Mouse (Mus musculus): ENCODE data around the gene Gpr150. TPM values are rescaled to one million over a fixed set of nuclear protein-coding genes. Genes with fewer than 3 reads are reported as not detected.

The Gpr150 gene
- polyA plus RNA-seq (2015; fragmentation: Nextera tagmentation; extraction: Ambion mirVana), result 1.3 and 1.4 TPM in 2 replicates

DNA sequence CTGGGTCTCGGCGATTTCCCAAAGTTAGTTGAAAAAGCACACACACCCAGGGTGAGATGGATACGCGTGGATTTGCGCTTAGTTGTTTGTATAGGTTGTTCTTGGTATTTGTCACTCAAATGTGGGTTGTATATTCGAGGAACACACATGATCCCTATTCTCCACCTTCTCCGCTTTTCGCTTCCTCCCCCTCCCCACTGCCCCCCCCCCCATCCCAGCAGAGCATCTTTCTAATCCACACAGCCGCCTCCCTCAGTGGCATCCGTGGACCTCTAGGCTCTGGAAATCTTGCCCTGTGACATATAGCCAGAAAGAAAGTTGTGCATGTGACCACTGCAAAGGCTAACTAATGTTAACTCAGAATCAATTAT lies at the start of gene Gpr150:
Gene Gpr150, minus strand, starts transcription at position 101 of the 371 bp plus-strand sequence.
- Histone ChIP-seq H3K4me2 (replicated peaks) (peak within 1 kb of the TSS; percentile 98), H3K27me3 (peaks cover 27% of the 10 kb centered on the region; the same call in 1 of the 2 replicates), H3K9ac (replicated peaks) (peak within 1 kb of the TSS; percentile 44), H3K4me3 (peak within 1 kb of the TSS; percentile 65), H3K9me3 (no peaks in the 10 kb centered on the region), H3K36me3 (no peaks in the 10 kb centered on the region), H3K4me1 (peaks cover 20% of the 10 kb centered on the region), H3K27ac (replicated peaks) (no peak within 1 kb of the TSS)
- no peak for ATAC-seq (replicated peaks)
- 9% methylated on average over 10 of the region's 10 CpGs for WGBS

DNA sequence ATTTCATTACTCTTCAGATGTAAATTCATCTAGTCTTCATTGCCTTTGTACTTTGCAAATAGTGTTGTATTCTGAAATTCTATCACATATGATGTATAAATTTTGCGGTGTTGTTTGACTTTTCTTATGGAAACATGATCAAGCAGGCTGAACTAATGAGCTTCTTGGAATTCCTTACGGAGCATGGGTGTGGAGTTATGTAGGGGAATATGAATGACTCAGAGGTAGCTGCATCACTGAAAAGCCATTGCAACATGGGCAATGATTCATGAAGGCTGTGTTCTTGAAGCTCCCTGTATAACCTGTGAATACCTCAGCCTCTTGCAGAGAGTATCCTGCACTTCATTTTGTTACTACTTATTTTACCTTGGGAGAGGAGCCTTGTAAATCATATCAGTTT lies 45.2 kb upstream of the Gpr150 start:
- no peak overlapping the region for H3K27ac ChIP-seq (replicated peaks)
- no peaks in the 10 kb centered on the region for H3K36me3 ChIP-seq
- H3K27me3 ChIP-seq, result no peaks in the 10 kb centered on the region
- H3K4me1 ChIP-seq, result peaks cover 17% of the 10 kb centered on the region
- H3K4me3 ChIP-seq, result no peak overlapping the region
- ATAC-seq (replicated peaks), result no peak
- no peak overlapping the region for H3K4me2 ChIP-seq (replicated peaks)
- WGBS, result 92% methylated on average over 2 of the region's 2 CpGs
- no peaks in the 10 kb centered on the region for H3K9me3 ChIP-seq
- H3K9ac ChIP-seq (replicated peaks), result no peak overlapping the region

DNA sequence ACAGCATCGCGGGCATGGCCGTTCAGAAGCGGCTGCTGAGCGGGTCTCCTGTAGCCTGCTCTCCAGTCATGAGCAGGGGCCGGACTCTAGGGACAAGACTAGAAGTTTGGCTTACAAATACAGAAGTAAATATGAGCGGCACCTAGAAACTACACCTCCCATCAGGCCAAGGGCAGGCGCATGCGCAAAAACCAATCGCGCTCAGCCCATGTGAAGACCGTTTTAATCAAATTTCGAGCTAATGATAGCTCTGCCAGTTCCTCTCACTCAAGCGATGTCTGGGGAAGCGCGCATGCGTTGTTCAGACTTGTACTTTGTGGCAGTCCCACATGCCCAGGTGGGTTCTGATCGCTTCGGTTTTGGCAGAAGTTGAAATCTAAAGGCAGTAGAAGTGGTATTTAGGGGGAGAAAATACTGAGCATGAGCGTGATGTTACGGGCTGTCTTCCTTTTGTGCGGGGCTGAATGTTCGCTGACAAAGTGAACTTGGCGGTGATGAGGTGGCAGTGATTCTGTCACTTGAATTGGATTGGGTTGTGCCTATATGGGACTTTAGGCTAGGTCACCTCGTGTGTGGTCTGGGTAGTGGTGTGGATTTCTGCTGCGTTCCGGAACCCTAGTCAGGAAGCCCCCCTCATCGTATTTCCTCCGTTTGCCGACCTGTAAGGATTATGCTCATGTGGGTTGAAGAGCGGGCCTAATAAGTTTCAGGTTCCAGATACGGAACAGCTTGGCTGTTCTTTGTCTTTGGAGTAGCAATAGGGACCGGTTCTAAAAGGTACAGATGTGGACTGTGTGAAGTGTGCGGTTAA lies 41.9 kb upstream of the Gpr150 start, which contains the start of the genes Arsk and Ttc37:
Gene Arsk, minus strand, starts transcription at position 168 of the 811 bp plus-strand sequence.
Gene Ttc37, plus strand, starts transcription at position 242 of the 811 bp plus-strand sequence.
- H3K4me1 ChIP-seq, result peaks cover 17% of the 10 kb centered on the region
- peak within 1 kb of the TSS; percentile 74 for H3K27ac ChIP-seq (replicated peaks)
- H3K36me3 ChIP-seq, result no peaks in the 10 kb centered on the region
- ATAC-seq (replicated peaks), result peak; percentile 98
- peak within 1 kb of the TSS; percentile 71 for H3K4me2 ChIP-seq (replicated peaks)
- H3K9me3 ChIP-seq, result no peaks in the 10 kb centered on the region
- no peaks in the 10 kb centered on the region for H3K27me3 ChIP-seq
- peak within 1 kb of the TSS; percentile 65 for H3K4me3 ChIP-seq
- peak within 1 kb of the TSS; percentile 66 for H3K9ac ChIP-seq (replicated peaks)
- WGBS, result under 1% methylated on average over 34 of the region's 34 CpGs

DNA sequence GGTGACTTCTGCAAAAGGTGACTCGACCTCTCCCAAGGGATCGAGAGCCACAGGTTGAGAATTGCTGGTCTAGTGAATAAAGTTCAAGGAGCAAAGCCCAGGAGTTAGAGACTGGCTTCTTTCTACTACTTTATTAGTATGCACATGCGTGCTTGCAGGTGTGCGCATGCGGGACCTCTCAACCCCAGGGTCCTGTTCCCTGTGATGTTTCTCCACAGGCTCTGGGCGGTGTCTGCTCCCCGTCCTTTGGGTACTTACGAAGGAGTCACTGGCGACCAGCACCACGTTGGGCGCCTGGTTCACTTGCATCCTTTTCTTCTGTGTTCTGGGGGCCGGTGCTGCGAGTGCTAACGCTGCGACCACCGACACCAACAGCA lies 41.3 kb upstream of the Gpr150 start:
- Histone ChIP-seq H3K36me3 (no peaks in the 10 kb centered on the region), H3K4me1 (peaks cover 17% of the 10 kb centered on the region), H3K9me3 (no peaks in the 10 kb centered on the region), H3K27me3 (no peaks in the 10 kb centered on the region), H3K4me3 (peak overlapping the region; percentile 65), H3K27ac (replicated peaks) (peak overlapping the region; percentile 74), H3K9ac (replicated peaks) (peak overlapping the region; percentile 66), H3K4me2 (replicated peaks) (peak overlapping the region; percentile 54)
- ATAC-seq (replicated peaks), result peak; percentile 89
- 2% methylated on average over 16 of the region's 16 CpGs for WGBS

DNA sequence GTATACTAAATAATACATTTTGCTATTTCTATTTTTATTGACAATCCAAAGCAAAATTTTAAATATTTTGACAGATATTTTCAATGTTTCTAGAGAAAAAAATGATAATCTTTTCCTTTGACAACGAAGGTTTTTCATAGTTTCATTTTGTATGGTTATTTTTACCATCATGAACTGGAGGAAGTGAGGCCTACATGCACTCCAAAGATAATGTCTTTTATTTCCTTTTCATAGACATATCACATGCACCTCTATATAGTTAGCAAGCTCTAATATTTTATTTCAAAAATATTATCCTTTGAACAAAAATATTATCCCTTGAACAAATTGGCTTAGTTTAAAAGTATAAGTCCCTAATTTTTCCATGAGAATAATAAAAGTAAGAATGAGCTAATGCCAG lies 17.5 kb upstream of the Gpr150 start:
- H3K4me2 ChIP-seq (replicated peaks), result no peak overlapping the region
- no peaks in the 10 kb centered on the region for H3K9me3 ChIP-seq
- no peak overlapping the region for H3K4me3 ChIP-seq
- H3K36me3 ChIP-seq, result no peaks in the 10 kb centered on the region
- no peaks in the 10 kb centered on the region for H3K27me3 ChIP-seq
- ATAC-seq (replicated peaks), result no peak
- no peak overlapping the region for H3K27ac ChIP-seq (replicated peaks)
- no peaks in the 10 kb centered on the region for H3K4me1 ChIP-seq
- H3K9ac ChIP-seq (replicated peaks), result no peak overlapping the region
- 83% methylated on average over 1 of the region's 1 CpGs for WGBS

DNA sequence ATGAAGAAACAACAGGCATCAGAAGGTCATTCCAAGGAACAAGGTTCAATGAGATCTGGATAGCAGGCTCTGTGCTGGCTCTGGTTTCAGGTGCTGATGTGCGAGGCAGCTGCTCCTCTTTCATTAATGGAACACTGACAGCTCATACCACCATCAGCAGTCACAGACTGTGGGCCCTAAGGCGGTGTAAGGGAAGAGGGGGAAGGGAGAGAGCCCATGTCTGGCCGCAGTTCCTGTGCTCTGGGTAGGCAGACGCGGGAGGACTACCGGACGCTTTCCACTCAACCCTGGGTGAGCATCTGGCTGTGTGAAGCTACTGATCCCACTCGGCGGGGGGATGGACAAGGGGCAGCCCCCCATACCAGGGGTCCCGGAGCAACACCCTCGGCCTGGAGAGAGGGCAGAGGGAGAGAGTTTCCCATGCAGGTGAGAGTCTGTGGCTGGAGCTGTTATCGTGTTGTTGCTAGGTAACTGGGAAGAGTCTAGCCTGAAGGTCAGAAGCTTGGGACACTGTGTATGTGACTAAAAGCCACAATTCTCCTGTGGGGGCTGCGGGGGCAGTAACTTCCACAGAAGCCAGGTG lies 7.7 kb upstream of the Gpr150 start:
- no peak overlapping the region for H3K4me2 ChIP-seq (replicated peaks)
- H3K9me3 ChIP-seq, result no peaks in the 10 kb centered on the region
- no peak overlapping the region for H3K27ac ChIP-seq (replicated peaks)
- 89% methylated on average over 13 of the region's 13 CpGs for WGBS
- H3K9ac ChIP-seq (replicated peaks), result no peak overlapping the region
- H3K4me1 ChIP-seq, result no peaks in the 10 kb centered on the region
- H3K4me3 ChIP-seq, result no peak overlapping the region
- no peak for ATAC-seq (replicated peaks)
- no peaks in the 10 kb centered on the region for H3K36me3 ChIP-seq
- no peaks in the 10 kb centered on the region for H3K27me3 ChIP-seq

DNA sequence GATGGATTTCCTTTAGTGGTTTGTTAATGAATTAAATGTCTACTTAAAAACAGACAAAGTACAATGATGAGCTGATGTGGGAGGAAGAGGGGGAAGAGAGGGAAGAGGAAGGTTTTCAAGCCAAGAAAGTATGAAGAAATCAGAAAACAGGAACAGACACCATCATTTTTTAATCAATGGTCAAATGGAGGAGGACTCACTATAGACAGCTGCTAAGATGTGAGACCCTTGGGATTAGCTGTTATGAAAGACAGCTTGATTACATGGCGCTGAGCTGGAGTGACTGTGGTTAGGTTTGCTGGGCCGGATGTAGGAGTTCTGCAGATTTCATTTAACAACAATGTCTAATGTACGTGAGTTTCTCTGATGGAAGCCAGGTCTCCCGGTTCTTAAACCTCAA lies 6.8 kb upstream of the Gpr150 start:
- 94% methylated on average over 4 of the region's 4 CpGs for WGBS
- no peak overlapping the region for H3K4me3 ChIP-seq
- H3K9ac ChIP-seq (replicated peaks), result no peak overlapping the region
- no peaks in the 10 kb centered on the region for H3K36me3 ChIP-seq
- H3K4me2 ChIP-seq (replicated peaks), result no peak overlapping the region
- no peaks in the 10 kb centered on the region for H3K27me3 ChIP-seq
- H3K27ac ChIP-seq (replicated peaks), result no peak overlapping the region
- ATAC-seq (replicated peaks), result no peak
- no peaks in the 10 kb centered on the region for H3K9me3 ChIP-seq
- no peaks in the 10 kb centered on the region for H3K4me1 ChIP-seq

DNA sequence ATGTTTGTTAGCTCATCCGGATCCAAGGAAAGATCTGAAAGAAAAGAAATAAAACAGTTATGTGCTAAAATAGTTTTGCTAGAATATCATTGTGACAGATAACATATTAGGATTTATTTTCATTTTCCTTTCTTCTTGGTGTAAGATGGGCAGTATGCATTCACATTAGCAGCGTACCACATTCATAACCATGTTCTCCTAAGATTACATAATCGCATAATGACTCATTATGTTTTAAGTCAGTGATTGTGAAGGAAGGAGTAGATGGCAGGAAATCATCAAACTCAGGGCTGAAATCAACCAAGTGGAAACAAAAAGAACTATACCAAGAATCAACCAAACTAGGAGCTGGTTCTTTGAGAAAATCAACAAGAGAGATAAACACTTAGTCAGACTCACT lies 5.8 kb upstream of the Gpr150 start:
- no peaks in the 10 kb centered on the region for H3K36me3 ChIP-seq
- no peak overlapping the region for H3K4me3 ChIP-seq
- no peaks in the 10 kb centered on the region for H3K4me1 ChIP-seq
- H3K9ac ChIP-seq (replicated peaks), result no peak overlapping the region
- H3K27ac ChIP-seq (replicated peaks), result no peak overlapping the region
- peaks cover 6% of the 10 kb centered on the region; the same call in 1 of the 2 replicates for H3K27me3 ChIP-seq
- 96% methylated on average over 3 of the region's 3 CpGs for WGBS
- no peak for ATAC-seq (replicated peaks)
- H3K4me2 ChIP-seq (replicated peaks), result no peak overlapping the region
- H3K9me3 ChIP-seq, result no peaks in the 10 kb centered on the region

DNA sequence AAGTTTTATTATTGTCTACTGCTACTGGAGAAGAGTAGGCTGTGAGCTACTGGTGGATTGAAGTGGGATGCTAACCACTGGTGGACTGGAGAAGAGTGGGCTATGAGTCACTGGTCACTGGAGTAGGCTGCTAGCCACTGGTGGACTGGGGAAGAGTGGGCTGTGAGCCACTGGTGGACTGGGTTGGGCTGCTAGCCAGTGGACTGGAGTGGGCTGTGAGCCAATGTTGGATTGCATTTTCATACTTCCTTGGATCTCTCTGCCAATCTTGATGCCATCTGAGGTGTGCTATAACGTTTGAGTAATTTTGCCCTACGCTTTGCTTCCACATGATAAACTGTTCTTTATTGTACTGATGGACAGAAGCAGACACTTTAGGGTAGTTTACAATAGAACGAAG lies 5.3 kb upstream of the Gpr150 start:
- H3K27ac ChIP-seq (replicated peaks), result no peak overlapping the region
- H3K9me3 ChIP-seq, result no peaks in the 10 kb centered on the region
- H3K4me3 ChIP-seq, result no peak overlapping the region
- H3K4me1 ChIP-seq, result no peaks in the 10 kb centered on the region
- H3K9ac ChIP-seq (replicated peaks), result no peak overlapping the region
- no peak overlapping the region for H3K4me2 ChIP-seq (replicated peaks)
- no peak for ATAC-seq (replicated peaks)
- H3K27me3 ChIP-seq, result peaks cover 6% of the 10 kb centered on the region; the same call in 1 of the 2 replicates
- 81% methylated on average over 3 of the region's 3 CpGs for WGBS
- H3K36me3 ChIP-seq, result no peaks in the 10 kb centered on the region

DNA sequence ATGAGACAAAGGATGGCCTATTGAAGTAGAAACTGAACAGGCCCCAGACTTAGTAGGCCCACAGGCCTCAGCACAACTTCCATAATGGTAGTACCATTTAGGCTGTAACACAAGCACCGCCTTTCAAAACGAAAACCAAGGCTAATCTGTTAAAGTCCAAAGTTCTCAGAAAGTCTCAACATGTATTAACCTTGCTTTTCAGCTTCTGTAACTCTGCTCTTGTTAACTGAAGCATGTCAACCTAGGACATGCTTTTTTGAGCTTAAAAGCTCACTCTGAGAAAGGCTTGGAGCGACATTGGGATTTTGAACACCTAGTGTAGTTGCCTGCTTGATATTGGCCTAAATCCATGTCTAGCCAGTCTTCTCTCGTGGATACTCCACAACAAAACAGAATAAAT lies 2.8 kb upstream of the Gpr150 start:
- peaks cover 18% of the 10 kb centered on the region; the same call in 1 of the 2 replicates for H3K27me3 ChIP-seq
- no peak for ATAC-seq (replicated peaks)
- WGBS, result 90% methylated on average over 4 of the region's 4 CpGs
- no peaks in the 10 kb centered on the region for H3K36me3 ChIP-seq
- H3K9me3 ChIP-seq, result no peaks in the 10 kb centered on the region
- H3K4me3 ChIP-seq, result no peak overlapping the region
- no peak overlapping the region for H3K27ac ChIP-seq (replicated peaks)
- H3K4me2 ChIP-seq (replicated peaks), result no peak overlapping the region
- peaks cover 20% of the 10 kb centered on the region for H3K4me1 ChIP-seq
- H3K9ac ChIP-seq (replicated peaks), result no peak overlapping the region

DNA sequence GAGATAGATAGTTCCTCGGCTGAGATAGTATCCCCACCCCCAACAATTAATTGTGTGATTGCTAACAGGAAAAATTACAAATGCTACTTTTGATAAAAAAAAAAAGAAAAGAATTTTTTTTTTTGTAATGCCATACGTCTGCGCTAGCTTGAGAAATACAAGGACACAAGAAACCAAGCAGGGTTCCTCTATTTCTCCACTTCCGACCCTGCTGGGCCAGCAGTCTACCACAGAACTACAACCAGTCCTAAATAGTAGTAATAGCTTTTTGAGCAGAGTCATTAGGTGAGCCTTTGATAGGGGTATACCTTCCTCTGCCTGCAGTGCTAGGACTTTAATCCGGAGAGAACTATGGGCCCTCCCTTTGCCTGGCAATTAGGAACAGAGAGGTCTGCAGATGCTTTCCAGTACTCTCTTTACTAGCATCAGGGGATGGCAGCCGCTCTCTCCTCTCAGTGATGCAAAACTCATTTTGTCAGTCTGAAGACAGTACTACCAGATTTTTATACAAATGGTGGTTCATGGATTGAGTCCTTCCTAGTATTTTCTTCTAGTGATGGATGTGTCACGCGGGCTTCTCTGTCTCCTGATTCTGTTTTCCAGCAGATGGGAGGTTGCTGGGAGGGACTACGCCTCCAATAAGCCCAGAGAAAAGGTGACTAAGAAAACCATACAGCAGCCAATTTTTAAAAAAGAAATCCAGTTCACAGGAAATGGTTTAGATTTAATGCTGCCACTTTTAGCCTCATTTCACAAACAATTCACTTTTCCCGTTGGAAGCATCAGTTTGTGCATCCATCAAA lies 672 bp upstream of the Gpr150 start:
- ATAC-seq (replicated peaks), result no peak
- no peaks in the 10 kb centered on the region for H3K9me3 ChIP-seq
- H3K9ac ChIP-seq (replicated peaks), result no peak overlapping the region
- H3K27ac ChIP-seq (replicated peaks), result no peak overlapping the region
- WGBS, result 69% methylated on average over 10 of the region's 10 CpGs
- no peak overlapping the region for H3K4me2 ChIP-seq (replicated peaks)
- H3K27me3 ChIP-seq, result peaks cover 27% of the 10 kb centered on the region; the same call in 1 of the 2 replicates
- no peaks in the 10 kb centered on the region for H3K36me3 ChIP-seq
- H3K4me3 ChIP-seq, result no peak overlapping the region
- H3K4me1 ChIP-seq, result peaks cover 20% of the 10 kb centered on the region

DNA sequence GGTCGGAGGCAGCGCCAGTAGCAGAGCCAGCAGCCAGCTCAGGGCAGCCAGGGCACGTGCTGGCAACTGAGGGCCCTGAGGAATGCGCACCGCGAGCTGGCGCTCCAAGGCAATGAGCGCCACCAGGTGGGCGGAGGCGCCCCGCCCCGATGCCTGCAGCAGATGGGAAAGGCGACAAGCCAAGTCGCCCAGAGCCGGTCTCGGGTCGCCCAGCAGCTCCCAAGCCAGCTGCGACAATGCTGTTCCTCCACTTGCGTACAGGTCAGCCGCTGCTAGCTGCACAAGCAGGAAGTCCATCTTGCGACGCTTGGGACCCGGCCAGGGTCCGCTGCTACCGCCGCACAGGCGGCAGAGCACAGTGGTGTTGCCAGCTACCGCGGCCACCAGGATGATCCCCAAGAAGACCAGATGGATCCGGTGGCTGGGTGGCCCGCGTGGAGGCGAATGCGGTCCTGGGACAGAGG lies 503 bp downstream of the Gpr150 start:
- peak overlapping the region; percentile 98 for H3K4me2 ChIP-seq (replicated peaks)
- H3K9ac ChIP-seq (replicated peaks), result peak overlapping the region; percentile 44
- ATAC-seq (replicated peaks), result peak; percentile 94
- H3K36me3 ChIP-seq, result no peaks in the 10 kb centered on the region
- H3K9me3 ChIP-seq, result no peaks in the 10 kb centered on the region
- WGBS, result under 1% methylated on average over 34 of the region's 34 CpGs
- H3K4me1 ChIP-seq, result peaks cover 20% of the 10 kb centered on the region
- peaks cover 27% of the 10 kb centered on the region; the same call in 1 of the 2 replicates for H3K27me3 ChIP-seq
- no peak overlapping the region for H3K27ac ChIP-seq (replicated peaks)
- H3K4me3 ChIP-seq, result peak overlapping the region; percentile 65

All from forebrain, embryonic 15.5 days (tissue).